Mouse (Mus musculus) forebrain, postnatal 0 days (tissue): ENCODE results near the gene Pde6b. TPM values are rescaled to one million over a fixed set of nuclear protein-coding genes. Genes with fewer than 3 reads are reported as not detected.

Experiments used
- ATAC-seq: fragments of 200-750 bp; cut with Nextera tagmentation; 2 replicates; pipeline ENCODE4 v1.8.0; 2017; ENCODE audit warnings: mild to moderate bottlenecking, moderate library complexity
- DNase-seq: peaks from one replicate; pipeline ENCODE4 v3.0.0-alpha.2; 2015
- H3K27ac ChIP-seq: fragments of 300-500 bp; sonication (generic); 2 replicates; pipeline ENCODE4 v1.5.1; 2014; ENCODE audit warnings: low read depth, mild to moderate bottlenecking, antibody characterized with exemption, low read length, moderate library complexity, mixed read lengths
- H3K27me3 ChIP-seq: fragments of 300-500 bp; sonication (generic); 2 replicates; pipeline ENCODE4 v1.6.1; 2014; ENCODE audit warnings: mild to moderate bottlenecking, low read length, mixed read lengths; ENCODE audit not compliant: insufficient read depth
- H3K36me3 ChIP-seq: fragments of 300-500 bp; sonication (generic); 2 replicates; pipeline ENCODE4 v1.6.1; 2014; ENCODE audit warnings: mild to moderate bottlenecking, moderate library complexity; ENCODE audit not compliant: insufficient read depth
- H3K4me1 ChIP-seq: fragments of 300-500 bp; sonication (generic); 2 replicates; pipeline ENCODE4 v1.6.1; 2014; ENCODE audit warnings: antibody characterized with exemption; ENCODE audit not compliant: insufficient read depth
- H3K4me2 ChIP-seq: fragments of 300-500 bp; sonication (generic); 2 replicates; pipeline ENCODE4 v1.6.1; 2014; ENCODE audit warnings: low read depth, mild to moderate bottlenecking, moderate library complexity
- H3K4me3 ChIP-seq: fragments of 300-500 bp; sonication (generic); 2 replicates; pipeline ENCODE4 v1.5.1; 2014; ENCODE audit warnings: low read depth, low read length, mixed read lengths
- H3K9ac ChIP-seq: fragments of 300-500 bp; sonication (generic); 2 replicates; pipeline ENCODE4 v1.6.1; 2014; ENCODE audit warnings: mild to moderate bottlenecking
- H3K9me3 ChIP-seq: fragments of 300-500 bp; sonication (generic); 2 replicates; pipeline ENCODE4 v1.6.1; 2016; ENCODE audit warnings: low read length
- CTCF ChIP-seq: sonication (generic); IDR thresholded peaks from 2 replicates; pipeline ENCODE4 v1.5.1; 2016; ENCODE audit warnings: antibody characterized with exemption, control low read depth, low read depth
- WGBS: fragments of 180-500 bp; shearing (Covaris S2); extraction: QIAGEN DNeasy Blood & Tissue Kit; methylation state at CpG from one replicate; pipeline ENCODE4 v1.1.7; 2014; 5-methylcytosine and 5-hydroxymethylcytosine counted together
- polyA plus RNA-seq: library from polyadenylated mRNA; unstranded; fragments of >200 nt; fragmentation: Nextera tagmentation; extraction: Ambion mirVana; gene quantifications from 2 replicates; pipeline ENCODE4 v1.2.1, GENCODE M21; 2015
- total RNA-seq: library from RNA; depleted of rRNA; stranded (reverse); fragments of >200 nt; gene quantifications from 2 replicates; pipeline ENCODE4 v1.2.3, GENCODE M21; 2014; rRNA removed

The Pde6b gene
- total and polyA plus RNA-seq, 2 experiments from 2014 or later, result 0.05 to 0.12 TPM

DNA sequence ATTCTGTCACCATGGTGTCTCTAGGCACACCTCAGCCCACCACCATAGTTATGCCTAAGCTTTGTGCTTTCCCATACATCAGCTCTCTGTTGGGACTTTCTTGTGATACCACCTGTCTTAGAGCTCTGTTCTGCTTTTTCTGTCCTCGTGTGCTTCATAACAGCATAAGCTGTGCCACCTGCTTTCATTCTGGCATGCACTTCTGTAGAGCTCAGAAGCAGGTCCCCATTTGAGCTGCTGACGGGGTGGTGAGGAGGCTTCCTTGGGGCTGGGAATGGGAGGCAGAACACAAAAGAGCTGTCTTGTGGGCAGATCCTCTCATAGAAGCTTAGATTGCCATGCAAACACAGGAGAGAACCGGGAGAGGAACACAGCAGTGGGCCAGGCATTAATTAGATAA is 87.8 kb downstream of the Pde6b start:
- H3K9me3 ChIP-seq, result no peaks in the 10 kb centered on the region
- no peak for DNase-seq
- no peak overlapping the region for H3K27ac ChIP-seq
- 82% methylated on average over 3 of the region's 3 CpGs for WGBS
- no peaks in the 10 kb centered on the region for H3K4me1 ChIP-seq
- H3K36me3 ChIP-seq, result peaks cover 76% of the 10 kb centered on the region
- no peak overlapping the region for H3K4me3 ChIP-seq
- H3K9ac ChIP-seq, result no peak overlapping the region
- H3K27me3 ChIP-seq, result no peaks in the 10 kb centered on the region
- H3K4me2 ChIP-seq, result no peak overlapping the region
- no peak for TF ChIP-seq CTCF
- no peak for ATAC-seq

Other genes with a start within 250 kb of the Pde6b start
- gene Dr1, start 119.5 kb upstream of the Pde6b start, total RNA-seq, result 39.9 and 43.7 TPM in 2 replicates
- 29.5 and 38.1 TPM in 2 replicates for gene Dr1, start 119.5 kb upstream of the Pde6b start, polyA plus RNA-seq
- gene Pigg, start 75.8 kb upstream of the Pde6b start, total RNA-seq, result 6.0 and 6.6 TPM in 2 replicates
- gene Pigg, start 75.8 kb upstream of the Pde6b start, polyA plus RNA-seq, result 1.2 and 2.2 TPM in 2 replicates
- gene Gm42517, start 20.5 kb upstream of the Pde6b start, total RNA-seq, result 65.7 and 66.7 TPM in 2 replicates
- gene Gm42517, start 20.5 kb upstream of the Pde6b start, polyA plus RNA-seq, result 5.2 and 6.2 TPM in 2 replicates
- gene Atp5k, start 46.1 kb downstream of the Pde6b start, total RNA-seq, result 152 and 289 TPM in 2 replicates
- 489 and 610 TPM in 2 replicates for gene Atp5k, start 46.1 kb downstream of the Pde6b start, polyA plus RNA-seq
- 0.05 and 0.38 TPM in 2 replicates for gene Mfsd7a, start 60.5 kb downstream of the Pde6b start, total RNA-seq
- gene Mfsd7a, start 60.5 kb downstream of the Pde6b start, polyA plus RNA-seq, result 0.12 and 0.13 TPM in 2 replicates
- 38.3 and 42.7 TPM in 2 replicates for gene Pcgf3, start 72.8 kb downstream of the Pde6b start, total RNA-seq
- gene Pcgf3, start 72.8 kb downstream of the Pde6b start, polyA plus RNA-seq, result 12.1 and 18.2 TPM in 2 replicates
- 38.1 and 51.1 TPM in 2 replicates for gene Cplx1, start 161.6 kb downstream of the Pde6b start, total RNA-seq
- gene Cplx1, start 161.6 kb downstream of the Pde6b start, polyA plus RNA-seq, result 146 and 168 TPM in 2 replicates
- 77.6 and 79.1 TPM in 2 replicates for gene Gak, start 241.4 kb downstream of the Pde6b start, total RNA-seq
- 44.6 and 48.6 TPM in 2 replicates for gene Gak, start 241.4 kb downstream of the Pde6b start, polyA plus RNA-seq
- gene Tmem175, start 241.4 kb downstream of the Pde6b start, total RNA-seq, result 17.5 and 27.2 TPM in 2 replicates
- gene Tmem175, start 241.4 kb downstream of the Pde6b start, polyA plus RNA-seq, result 32.2 and 34.8 TPM in 2 replicates